Mouse (Mus musculus) c-Kit-positive CD71-negative TER-119-negative erythroid progenitor cells, embryonic 14.5 days (primary cell): ENCODE measurements around the gene Lig1.
"Not testable (repeated sequence)": the region's sequence is repeated elsewhere in the genome, so short reads cannot be mapped to it uniquely, and the experiment has no call there.

Experiments
- DNase-seq: peaks from one replicate; pipeline ENCODE4 v3.0.0-alpha.2; 2013; ENCODE audit warnings: low read depth

The Lig1 gene

GRCm38 (mm10) chr7:13277081-13277480 lies at the start of gene Lig1:
TSS of gene Lig1 (plus strand) at chr7:13277283.
- DNase-seq = no peak

- no peak for DNase-seq
These were observed 16.1 kb upstream of the Lig1 start for GRCm38 (mm10) chr7:13260746-13261700.

GRCm38 (mm10) chr7:13263851-13264250 lies 13.2 kb upstream of the Lig1 start:
- DNase-seq = no peak

GRCm38 (mm10) chr7:13264396-13264795 lies 12.7 kb upstream of the Lig1 start:
- DNase-seq = no peak

- DNase-seq = no peak
These were observed 8.3 kb upstream of the Lig1 start for GRCm38 (mm10) chr7:13268749-13269260.

GRCm38 (mm10) chr7:13269394-13269793 lies 7.7 kb upstream of the Lig1 start:
- no peak for DNase-seq

GRCm38 (mm10) chr7:13271704-13272103 lies 5.4 kb upstream of the Lig1 start:
- no peak for DNase-seq

- DNase-seq = no peak
These were observed 750 bp downstream of the Lig1 start for GRCm38 (mm10) chr7:13277833-13278232.

GRCm38 (mm10) chr7:13278308-13278891 lies 1.3 kb downstream of the Lig1 start, which contains the start of gene Zswim9:
TSS of gene Zswim9 (minus strand) at chr7:13278721.
- DNase-seq = peak; percentile 88

GRCm38 (mm10) chr7:13278957-13279356 lies 1.9 kb downstream of the Lig1 start:
- DNase-seq = not testable (repeated sequence)

- DNase-seq = no peak
These were observed 11.5 kb downstream of the Lig1 start for GRCm38 (mm10) chr7:13288621-13289020.

- no peak for DNase-seq
These were observed 13.1 kb downstream of the Lig1 start for GRCm38 (mm10) chr7:13290041-13290675.

GRCm38 (mm10) chr7:13291370-13291769 lies 14.3 kb downstream of the Lig1 start:
- DNase-seq = no peak

- no peak for DNase-seq
These were observed 17.1 kb downstream of the Lig1 start for GRCm38 (mm10) chr7:13293878-13294855.

GRCm38 (mm10) chr7:13295256-13295655 lies 18.2 kb downstream of the Lig1 start:
- DNase-seq = no peak

- DNase-seq = no peak
These were observed 20.6 kb downstream of the Lig1 start for GRCm38 (mm10) chr7:13297636-13298035.

- no peak for DNase-seq
These were observed 21.7 kb downstream of the Lig1 start for GRCm38 (mm10) chr7:13298821-13299220.

- DNase-seq = no peak
These were observed 24.6 kb downstream of the Lig1 start for GRCm38 (mm10) chr7:13301643-13302042.

- peak; percentile 52 for DNase-seq
These were observed 25.7 kb downstream of the Lig1 start for GRCm38 (mm10) chr7:13302780-13303179.

- DNase-seq = no peak
These were observed 26.3 kb downstream of the Lig1 start for GRCm38 (mm10) chr7:13303372-13303771.

GRCm38 (mm10) chr7:13309407-13309806 lies 32.3 kb downstream of the Lig1 start:
- no peak for DNase-seq
